Mouse (Mus musculus) heart, embryonic 12.5 days (tissue): ENCODE results near the gene Hspa2. TPM values are rescaled to one million over a fixed set of nuclear protein-coding genes. Genes with fewer than 3 reads are reported as not detected.

ENCODE experiments used
- ATAC-seq: fragments of 200-750 bp; cut with Nextera tagmentation; 2 replicates; pipeline ENCODE4 v1.8.0; 2017; ENCODE audit warnings: moderate TSS enrichment, moderate library complexity; ENCODE audit not compliant: insufficient number of reproducible peaks, low FRiP score
- H3K27ac ChIP-seq: fragments of 300-500 bp; sonication (generic); 2 replicates; pipeline ENCODE4 v1.5.1; 2016; ENCODE audit warnings: mild to moderate bottlenecking, moderate library complexity; ENCODE audit not compliant: poor library complexity, severe bottlenecking
- H3K27me3 ChIP-seq: fragments of 300-500 bp; sonication (generic); replicated peaks from 2 replicates; pipeline ENCODE4 v1.6.1; 2016; ENCODE audit warnings: mild to moderate bottlenecking, moderate library complexity
- H3K36me3 ChIP-seq: fragments of 300-500 bp; sonication (generic); 2 replicates; pipeline ENCODE4 v1.6.1; 2016; ENCODE audit warnings: mild to moderate bottlenecking, moderate library complexity
- H3K4me1 ChIP-seq: fragments of 300-500 bp; sonication (generic); replicated peaks from 2 replicates; pipeline ENCODE4 v1.6.1; 2016; ENCODE audit warnings: mild to moderate bottlenecking
- H3K4me2 ChIP-seq: fragments of 300-500 bp; sonication (generic); 2 replicates; pipeline ENCODE4 v1.6.1; 2016; ENCODE audit warnings: mild to moderate bottlenecking, moderate library complexity
- H3K4me3 ChIP-seq: fragments of 300-500 bp; sonication (generic); 2 replicates; pipeline ENCODE4 v1.5.1; 2016; ENCODE audit warnings: mild to moderate bottlenecking
- H3K9ac ChIP-seq: fragments of 300-500 bp; sonication (generic); 2 replicates; pipeline ENCODE4 v1.6.1; 2016; ENCODE audit warnings: mild to moderate bottlenecking, moderate library complexity
- H3K9me3 ChIP-seq: fragments of 300-500 bp; sonication (generic); replicated peaks from 2 replicates; pipeline ENCODE4 v1.6.1; 2016; ENCODE audit warnings: mild to moderate bottlenecking, moderate library complexity
- WGBS: fragments of 180-500 bp; shearing (Covaris S2); methylation state at CpG from one replicate; pipeline ENCODE4 v1.1.7; 2016; 5-methylcytosine and 5-hydroxymethylcytosine counted together
- polyA plus RNA-seq: library from polyadenylated mRNA; unstranded; fragments of >200 nt; fragmentation: Nextera tagmentation; extraction: Ambion mirVana; gene quantifications from 2 replicates; pipeline ENCODE4 v1.2.1, GENCODE M21; 2016

Gene Hspa2
- polyA plus RNA-seq, 1 experiment from 2014 or later = 23.9 TPM

DNA sequence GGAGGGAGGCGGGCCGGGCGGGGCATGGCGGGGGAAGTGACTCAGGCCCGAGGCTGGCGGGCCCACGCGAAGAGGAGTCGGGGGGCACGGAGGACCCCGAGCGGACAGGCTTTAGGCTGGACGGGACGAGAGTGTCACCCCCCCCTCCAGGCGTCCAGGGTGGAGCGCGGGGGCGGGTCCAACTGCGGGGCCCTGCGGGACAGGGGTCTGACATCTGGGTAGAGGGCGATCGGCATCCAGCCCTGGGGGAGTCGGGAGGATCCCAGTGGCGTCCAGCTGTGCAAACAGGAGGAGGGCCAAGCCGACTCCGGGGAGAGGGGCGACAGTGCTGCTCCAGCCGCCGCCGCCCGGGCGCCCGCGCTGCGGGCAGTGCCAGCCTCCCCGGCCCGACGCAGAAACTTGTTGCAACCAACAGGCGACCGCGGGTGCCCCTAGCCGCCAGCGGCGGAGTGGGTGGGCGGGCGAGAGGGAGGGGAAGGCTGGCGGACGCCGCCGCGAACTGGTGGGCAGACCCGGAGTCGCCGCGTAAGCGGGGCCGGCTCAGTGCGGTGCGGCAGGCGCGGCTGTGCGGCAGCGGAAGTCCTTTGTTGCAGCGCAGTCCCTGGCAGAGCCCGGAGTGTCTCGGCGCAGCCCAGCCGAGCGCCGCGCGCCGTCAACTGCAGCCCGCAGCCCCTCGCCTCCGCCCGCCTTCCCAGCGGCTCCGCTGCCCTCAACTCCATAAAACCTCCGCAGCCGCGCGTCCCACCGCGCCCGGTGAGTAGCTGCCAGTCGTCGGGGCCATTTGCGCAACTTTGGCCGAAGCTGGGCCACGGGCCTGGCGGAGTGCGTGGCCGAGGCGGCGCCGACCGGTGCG, 33.8 kb upstream of the Hspa2 start, which contains the start of gene Zbtb1:
TSS of gene Zbtb1 (plus strand) at position 289 of the 853 bp plus-strand sequence.
- peak within 1 kb of the TSS; percentile 91 for H3K4me3 ChIP-seq
- peaks cover 59% of the 10 kb centered on the region for H3K4me1 ChIP-seq
- peak within 1 kb of the TSS; percentile 93 for H3K4me2 ChIP-seq
- ATAC-seq = peak; percentile 70
- peak within 1 kb of the TSS; percentile 97 for H3K9ac ChIP-seq
- peak within 1 kb of the TSS; percentile 99 for H3K27ac ChIP-seq
- H3K36me3 ChIP-seq = no peaks in the 10 kb centered on the region
- H3K27me3 ChIP-seq = no peaks in the 10 kb centered on the region
- WGBS = under 1% methylated on average over 73 of the region's 99 CpGs
- H3K9me3 ChIP-seq = no peaks in the 10 kb centered on the region

DNA sequence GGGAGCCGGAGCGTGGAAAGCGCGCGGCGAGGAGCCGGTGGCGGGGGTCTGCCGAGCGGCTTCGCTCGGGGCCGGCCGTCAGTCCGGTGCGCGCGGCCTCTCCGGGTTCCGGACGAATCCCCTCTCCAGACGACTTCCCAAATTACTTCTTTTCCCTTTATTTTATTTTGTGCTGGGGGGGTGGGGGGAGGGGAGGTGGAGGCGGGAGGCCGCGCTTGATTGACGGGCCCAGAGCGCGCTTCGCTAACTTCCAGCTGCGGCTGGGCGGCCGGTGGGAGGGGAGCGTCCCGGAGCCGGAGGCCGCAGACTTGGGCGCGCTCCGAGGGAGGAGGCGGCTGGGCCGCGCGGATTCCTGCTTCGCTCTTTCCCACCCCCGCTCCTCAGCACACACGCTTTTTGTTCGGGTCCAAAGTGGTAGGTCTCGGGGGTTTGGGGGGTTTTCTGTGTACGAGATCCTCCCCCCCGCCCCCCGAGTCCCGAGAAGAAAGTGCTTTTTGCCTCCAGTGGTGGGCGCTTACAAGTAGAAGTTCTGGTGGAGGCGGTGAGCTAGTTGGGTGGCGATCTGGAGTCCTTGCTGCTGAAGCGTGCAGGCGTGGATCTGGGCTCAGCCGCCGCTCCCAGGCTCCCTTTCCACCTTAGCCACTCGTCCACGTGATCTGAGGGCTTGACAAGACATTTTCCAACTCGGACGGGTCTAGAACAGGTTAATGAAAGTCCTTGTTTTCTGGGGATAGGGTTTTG, 33.0 kb upstream of the Hspa2 start:
- ATAC-seq = peak; percentile 69
- Histone ChIP-seq H3K27ac (peak overlapping the region; percentile 99), H3K36me3 (no peaks in the 10 kb centered on the region), H3K9me3 (no peaks in the 10 kb centered on the region), H3K9ac (peak overlapping the region; percentile 97), H3K4me3 (peak overlapping the region; percentile 91), H3K4me2 (peak overlapping the region; percentile 93), H3K4me1 (peaks cover 61% of the 10 kb centered on the region), H3K27me3 (no peaks in the 10 kb centered on the region)
- under 1% methylated on average over 62 of the region's 63 CpGs for WGBS

DNA sequence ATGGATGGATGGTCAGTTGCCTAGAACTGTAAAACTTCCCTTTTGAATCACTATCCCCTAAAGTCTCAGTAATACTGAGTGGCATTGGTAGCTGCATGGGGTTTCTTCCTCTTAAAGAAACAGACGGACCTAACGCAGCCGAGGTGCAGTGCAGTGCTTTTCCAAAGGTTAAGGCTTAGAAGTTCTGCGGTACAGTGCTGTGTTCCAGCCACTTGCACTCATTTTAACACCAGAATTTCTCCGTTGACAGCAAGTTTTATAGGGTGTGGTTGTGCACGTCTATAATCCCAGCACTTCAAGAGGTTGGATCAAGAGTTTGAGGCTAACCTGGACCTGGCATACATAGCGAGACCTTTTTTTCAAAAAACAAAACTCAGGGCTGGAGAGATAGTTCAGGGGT, 31.9 kb upstream of the Hspa2 start:
- Histone ChIP-seq H3K4me1 (peaks cover 62% of the 10 kb centered on the region), H3K27ac (peak overlapping the region; percentile 99; the same call in 1 of the 2 replicates), H3K36me3 (no peaks in the 10 kb centered on the region), H3K9me3 (no peaks in the 10 kb centered on the region), H3K4me2 (peak overlapping the region; percentile 93), H3K27me3 (no peaks in the 10 kb centered on the region), H3K9ac (peak overlapping the region; percentile 97), H3K4me3 (peak overlapping the region; percentile 91)
- WGBS = 34% methylated on average over 7 of the region's 7 CpGs
- no peak for ATAC-seq

DNA sequence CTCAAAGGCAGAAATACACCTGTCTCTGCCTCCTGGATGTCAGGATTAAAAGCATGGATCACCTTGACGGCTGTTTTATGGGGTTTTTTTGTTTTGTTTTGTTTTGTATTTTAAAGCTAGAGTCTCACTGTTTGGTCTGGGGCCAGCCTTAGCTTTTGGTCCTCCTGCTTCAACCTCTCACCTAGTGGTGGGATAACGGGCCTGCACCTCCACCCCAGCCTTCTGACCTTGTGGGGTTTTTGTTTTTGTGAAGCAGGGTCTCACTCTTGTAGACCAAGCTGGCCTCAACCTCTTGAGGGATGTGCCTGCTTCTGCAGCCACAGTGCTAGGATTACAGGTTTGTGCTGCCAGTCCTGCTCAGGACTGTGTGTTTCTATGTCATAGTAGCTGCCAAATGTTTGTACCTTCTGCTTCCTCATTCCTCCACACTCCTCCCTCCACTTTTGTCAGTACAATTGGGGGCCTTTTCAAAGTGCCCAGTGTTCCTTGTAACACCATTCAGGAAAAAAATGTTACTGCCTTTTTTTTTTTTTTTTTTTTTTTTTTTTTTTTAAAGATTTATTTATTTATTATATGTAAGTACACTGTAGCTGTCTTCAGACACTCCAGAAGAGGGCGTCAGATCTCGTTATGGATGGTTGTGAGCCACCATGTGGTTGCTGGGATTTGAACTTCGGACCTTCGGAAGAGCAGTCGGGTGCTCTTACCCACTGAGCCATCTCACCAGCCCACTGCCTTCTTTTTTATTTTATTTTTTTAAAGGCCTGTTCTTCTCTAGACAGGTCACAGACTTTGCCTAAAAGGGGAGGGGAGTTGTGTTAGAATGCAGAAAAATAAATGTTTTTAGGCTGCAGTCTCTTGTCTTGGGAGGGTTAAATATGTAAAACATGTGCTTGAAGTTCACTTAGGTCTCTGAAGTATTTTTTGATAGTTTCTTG, 30.8 kb upstream of the Hspa2 start:
- H3K4me1 ChIP-seq = peaks cover 61% of the 10 kb centered on the region

GRCm38 (mm10) chr12:76373991-76374390, 30.0 kb upstream of the Hspa2 start:
- WGBS = 58% methylated on average over 6 of the region's 6 CpGs
- no peak for ATAC-seq
- Histone ChIP-seq H3K4me1 (peaks cover 57% of the 10 kb centered on the region), H3K4me3 (no peak overlapping the region), H3K27me3 (no peaks in the 10 kb centered on the region), H3K9me3 (no peaks in the 10 kb centered on the region), H3K27ac (peak overlapping the region; percentile 28; the same call in 1 of the 2 replicates), H3K9ac (no peak overlapping the region), H3K4me2 (no peak overlapping the region), H3K36me3 (no peaks in the 10 kb centered on the region)

More for the DNA sequence above, 30.8 kb upstream of the Hspa2 start:
- no peaks in the 10 kb centered on the region for H3K9me3 ChIP-seq
- H3K4me3 ChIP-seq = peak overlapping the region; percentile 91; the same call in 1 of the 2 replicates
- peak overlapping the region; percentile 93 for H3K4me2 ChIP-seq
- peak overlapping the region; percentile 9; the same call in 1 of the 2 replicates for H3K27ac ChIP-seq
- 63% methylated on average over 6 of the region's 7 CpGs for WGBS
- 0 out of 2 replicates have a peak overlapping the region, but pooled peaks have one; percentile 97 for H3K9ac ChIP-seq
- H3K36me3 ChIP-seq = no peaks in the 10 kb centered on the region
- no peaks in the 10 kb centered on the region for H3K27me3 ChIP-seq
- no peak for ATAC-seq

DNA sequence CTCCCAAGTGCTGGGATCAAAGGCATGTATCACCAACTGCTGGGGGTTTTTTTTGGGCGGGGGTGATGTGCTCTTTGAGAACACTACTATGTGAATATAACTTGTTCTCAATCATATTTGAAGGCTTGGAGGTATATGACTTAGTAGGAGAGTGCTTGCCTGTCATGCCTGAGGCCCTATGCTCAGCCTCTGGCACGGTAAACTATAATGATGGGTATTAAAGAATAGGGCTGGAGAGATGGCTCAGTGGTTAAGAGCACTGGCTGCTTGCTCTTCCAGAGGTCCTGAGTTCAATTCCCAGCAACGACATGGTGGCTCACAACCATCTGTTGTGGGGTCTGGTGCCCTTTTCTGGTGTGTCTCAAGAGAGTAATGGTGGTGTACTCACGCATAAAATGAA, 29.1 kb upstream of the Hspa2 start:
- whole genome bisulfite sequencing = 72% methylated on average over 4 of the region's 4 CpGs
- H3K4me2 ChIP-seq = no peak overlapping the region
- H3K9me3 ChIP-seq = no peaks in the 10 kb centered on the region
- H3K27me3 ChIP-seq = no peaks in the 10 kb centered on the region
- no peak for ATAC-seq
- peaks cover 65% of the 10 kb centered on the region for H3K4me1 ChIP-seq
- no peak overlapping the region for H3K9ac ChIP-seq
- peak overlapping the region; percentile 41; the same call in 1 of the 2 replicates for H3K27ac ChIP-seq
- H3K4me3 ChIP-seq = no peak overlapping the region
- H3K36me3 ChIP-seq = no peaks in the 10 kb centered on the region

DNA sequence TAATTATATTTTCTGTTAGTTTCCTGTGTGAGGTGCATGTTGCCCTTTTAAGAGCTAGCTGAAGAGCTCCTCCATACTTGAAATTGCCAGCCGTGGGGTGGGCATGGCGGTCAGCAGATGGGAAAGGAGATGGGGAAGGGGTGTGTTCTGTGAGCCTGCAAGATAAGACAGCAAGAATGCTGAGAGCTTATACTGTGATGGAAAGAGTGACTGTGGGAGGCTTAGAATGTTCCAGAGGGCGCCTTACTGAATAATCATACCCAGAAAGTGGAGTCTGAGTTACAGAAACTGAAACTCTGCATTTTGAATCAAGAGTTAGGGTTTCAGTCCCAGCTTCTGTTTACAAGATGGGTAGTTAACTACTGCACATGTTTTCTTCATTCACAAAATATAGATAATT, 28.5 kb upstream of the Hspa2 start:
- H3K27me3 ChIP-seq = no peaks in the 10 kb centered on the region
- no peak overlapping the region for H3K9ac ChIP-seq
- no peak overlapping the region for H3K4me3 ChIP-seq
- peak overlapping the region; percentile 34 for H3K4me2 ChIP-seq
- H3K4me1 ChIP-seq = peaks cover 71% of the 10 kb centered on the region
- WGBS = 24% methylated on average over 3 of the region's 3 CpGs
- H3K36me3 ChIP-seq = no peaks in the 10 kb centered on the region
- peak overlapping the region; percentile 41; the same call in 1 of the 2 replicates for H3K27ac ChIP-seq
- ATAC-seq = no peak
- no peaks in the 10 kb centered on the region for H3K9me3 ChIP-seq

DNA sequence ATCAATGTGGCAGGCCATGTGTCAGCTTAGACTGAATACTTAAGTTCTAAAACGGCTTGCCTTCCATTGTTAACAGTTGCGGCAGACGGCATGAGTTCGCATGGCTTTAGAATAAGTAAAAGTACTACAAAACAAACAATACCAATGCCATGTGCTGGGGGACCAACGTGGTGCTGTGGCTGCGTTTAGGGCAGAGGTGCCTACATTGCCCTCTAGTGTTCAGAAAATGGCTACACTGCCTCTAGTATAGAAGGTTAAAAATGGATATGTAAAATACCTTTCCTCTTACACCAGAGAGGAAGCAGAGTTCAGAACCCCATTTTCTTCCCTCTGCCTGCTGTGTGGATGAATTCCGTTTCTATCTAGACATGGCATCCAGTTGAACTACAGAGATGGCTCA, 27.3 kb upstream of the Hspa2 start:
- no peak overlapping the region for H3K4me3 ChIP-seq
- H3K27ac ChIP-seq = 0 out of 2 replicates have a peak overlapping the region, but pooled peaks have one; percentile 35
- H3K4me2 ChIP-seq = no peak overlapping the region
- H3K36me3 ChIP-seq = peaks cover 3% of the 10 kb centered on the region; the same call in 1 of the 2 replicates
- WGBS = 47% methylated on average over 7 of the region's 7 CpGs
- H3K9ac ChIP-seq = no peak overlapping the region
- no peak for ATAC-seq
- H3K27me3 ChIP-seq = no peaks in the 10 kb centered on the region
- H3K4me1 ChIP-seq = peaks cover 71% of the 10 kb centered on the region
- no peaks in the 10 kb centered on the region for H3K9me3 ChIP-seq

- Histone ChIP-seq H3K9ac (no peak overlapping the region), H3K27me3 (no peaks in the 10 kb centered on the region), H3K9me3 (no peaks in the 10 kb centered on the region), H3K36me3 (peaks cover 4% of the 10 kb centered on the region; the same call in 1 of the 2 replicates), H3K27ac (peak overlapping the region; percentile 35; the same call in 1 of the 2 replicates), H3K4me3 (no peak overlapping the region), H3K4me1 (peaks cover 69% of the 10 kb centered on the region), H3K4me2 (no peak overlapping the region)
- 92% methylated on average over 6 of the region's 6 CpGs for WGBS
- ATAC-seq = no peak
Observed at GRCm38 (mm10) chr12:76377059-76377458, 26.9 kb upstream of the Hspa2 start.

DNA sequence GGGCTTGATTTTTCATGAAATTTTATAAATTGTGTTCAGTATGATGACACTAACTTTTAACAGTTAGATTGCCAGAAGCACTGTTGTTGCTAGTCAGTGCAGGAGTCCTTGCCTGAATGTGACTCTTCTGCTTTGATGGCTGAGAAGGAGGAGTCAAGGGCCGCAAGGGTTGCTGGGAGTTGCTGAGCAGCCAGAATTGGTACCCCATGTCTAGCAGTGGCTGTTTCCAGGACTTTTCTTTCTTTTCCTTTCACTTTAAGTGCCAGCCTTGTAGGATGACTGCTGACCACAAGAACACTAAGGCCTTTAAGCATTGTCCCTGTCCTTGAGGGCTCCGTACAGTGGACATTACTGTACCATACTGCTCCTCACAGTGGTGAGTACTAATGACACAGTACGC, 26.2 kb upstream of the Hspa2 start:
- Histone ChIP-seq H3K4me2 (no peak overlapping the region), H3K27ac (peak overlapping the region; percentile 48), H3K4me3 (no peak overlapping the region), H3K36me3 (peaks cover 4% of the 10 kb centered on the region; the same call in 1 of the 2 replicates), H3K27me3 (no peaks in the 10 kb centered on the region), H3K4me1 (peaks cover 62% of the 10 kb centered on the region), H3K9me3 (no peaks in the 10 kb centered on the region), H3K9ac (no peak overlapping the region)
- 89% methylated on average over 3 of the region's 3 CpGs for WGBS
- no peak for ATAC-seq
